Mouse (Mus musculus) ES-Bruce4 (cell line): ENCODE data around the gene Apoc1. TPM values are rescaled to one million over a fixed set of nuclear protein-coding genes. Genes with fewer than 3 reads are reported as not detected.

Experiments
- H3K27ac ChIP-seq: 2 replicates; pipeline ENCODE4 v1.5.1; 2012; ENCODE audit warnings: low read length, inconsistent platforms; ENCODE audit not compliant: insufficient read depth
- H3K27me3 ChIP-seq: 2 replicates; pipeline ENCODE4 v1.6.1; 2012; ENCODE audit warnings: mild to moderate bottlenecking, low read length, inconsistent platforms; ENCODE audit not compliant: control insufficient read depth, poor library complexity, insufficient read depth, severe bottlenecking
- H3K36me3 ChIP-seq: 2 replicates; pipeline ENCODE4 v1.6.1; 2012; ENCODE audit warnings: inconsistent platforms, mild to moderate bottlenecking, low read length, moderate library complexity; ENCODE audit not compliant: control insufficient read depth, poor library complexity, insufficient read depth, severe bottlenecking
- H3K4me1 ChIP-seq: one replicate; pipeline ENCODE4 v1.8.1; 2011; ENCODE audit warnings: low read length; ENCODE audit not compliant: control insufficient read depth, insufficient read depth
- H3K4me3 ChIP-seq: 2 replicates; pipeline ENCODE4 v1.5.1; 2011; ENCODE audit warnings: low read depth, mild to moderate bottlenecking, low read length
- H3K9ac ChIP-seq: 2 replicates; pipeline ENCODE4 v1.6.1; 2012; ENCODE audit warnings: low read depth, mild to moderate bottlenecking, inconsistent platforms; ENCODE audit not compliant: poor library complexity, severe bottlenecking
- H3K9me3 ChIP-seq: replicated peaks from 2 replicates; pipeline ENCODE4 v1.6.1; 2012; ENCODE audit warnings: mild to moderate bottlenecking, low read length, inconsistent platforms; ENCODE audit not compliant: control insufficient read depth, poor library complexity, insufficient read depth, severe bottlenecking
- CTCF ChIP-seq: IDR thresholded peaks from one replicate; pipeline ENCODE4 v1.8.1; 2011; ENCODE audit warnings: low read depth, low read length
- EP300 ChIP-seq: IDR thresholded peaks from 2 replicates; pipeline ENCODE4 v1.6.1; 2011; ENCODE audit warnings: low read depth, low read length; ENCODE audit not compliant: insufficient read depth
- POLR2A ChIP-seq: IDR thresholded peaks from one replicate; pipeline ENCODE4 v1.8.1; 2011; ENCODE audit warnings: low read length; ENCODE audit not compliant: insufficient read depth
- polyA plus RNA-seq: library from polyadenylated mRNA; stranded (reverse); fragments of >200 nt; gene quantifications from 2 replicates; pipeline ENCODE4 v1.2.4, GENCODE M21; 2011; ENCODE audit warnings: low read depth; ENCODE audit not compliant: missing spikeins, insufficient read depth, insufficient read length

The Apoc1 gene
- polyA plus RNA-seq, 1 experiment: 93.2 TPM

- Histone ChIP-seq H3K4me1 (peaks cover 6% of the 10 kb centered on the region), H3K36me3 (peaks cover 21% of the 10 kb centered on the region), H3K27ac (peak overlapping the region; percentile 33), H3K27me3 (no peaks in the 10 kb centered on the region), H3K9me3 (no peaks in the 10 kb centered on the region), H3K4me3 (peak overlapping the region; percentile 96), H3K9ac (peak overlapping the region; percentile 79)
- TF ChIP-seq EP300: no peak
- TF ChIP-seq POLR2A: no peak
- TF ChIP-seq CTCF: no peak
These were observed 3.9 kb upstream of the Apoc1 start for GRCm38 (mm10) chr7:19696336-19696873.

- Histone ChIP-seq H3K27me3 (no peaks in the 10 kb centered on the region), H3K4me1 (peaks cover 6% of the 10 kb centered on the region), H3K4me3 (peak overlapping the region; percentile 96)
These were observed 3.4 kb upstream of the Apoc1 start for GRCm38 (mm10) chr7:19695881-19696280.

GRCm38 (mm10) chr7:19695213-19695594 lies 2.7 kb upstream of the Apoc1 start:
- Histone ChIP-seq H3K27ac (peak overlapping the region; percentile 22), H3K9ac (no peak overlapping the region), H3K36me3 (peaks cover 21% of the 10 kb centered on the region), H3K27me3 (no peaks in the 10 kb centered on the region), H3K9me3 (no peaks in the 10 kb centered on the region), H3K4me1 (peaks cover 5% of the 10 kb centered on the region), H3K4me3 (no peak overlapping the region)
- TF ChIP-seq POLR2A: no peak
- no peak for TF ChIP-seq CTCF
- no peak for TF ChIP-seq EP300

More at GRCm38 (mm10) chr7:19695881-19696280, 3.4 kb upstream of the Apoc1 start:
- H3K9ac ChIP-seq: peak overlapping the region; percentile 79; the same call in 1 of the 2 replicates
- H3K36me3 ChIP-seq: peaks cover 21% of the 10 kb centered on the region
- H3K9me3 ChIP-seq: no peaks in the 10 kb centered on the region
- TF ChIP-seq EP300: no peak
- TF ChIP-seq CTCF: peak; percentile 7
- peak overlapping the region; percentile 33 for H3K27ac ChIP-seq

GRCm38 (mm10) chr7:19694336-19695212 lies 2.1 kb upstream of the Apoc1 start:
- H3K36me3 ChIP-seq: peaks cover 21% of the 10 kb centered on the region
- H3K4me1 ChIP-seq: peaks cover 4% of the 10 kb centered on the region
- H3K27ac ChIP-seq: peak overlapping the region; percentile 22; the same call in 1 of the 2 replicates
- no peak overlapping the region for H3K9ac ChIP-seq
- H3K9me3 ChIP-seq: no peaks in the 10 kb centered on the region
- TF ChIP-seq POLR2A: no peak
- TF ChIP-seq CTCF: no peak
- TF ChIP-seq EP300: no peak
- no peaks in the 10 kb centered on the region for H3K27me3 ChIP-seq
- H3K4me3 ChIP-seq: no peak overlapping the region

- Histone ChIP-seq H3K27ac (peak overlapping the region; percentile 94; the same call in 1 of the 2 replicates), H3K9me3 (no peaks in the 10 kb centered on the region), H3K4me3 (no peak overlapping the region), H3K4me1 (peaks cover 6% of the 10 kb centered on the region), H3K36me3 (peaks cover 21% of the 10 kb centered on the region), H3K9ac (0 out of 2 replicates have a peak overlapping the region, but pooled peaks have one; percentile 70), H3K27me3 (no peaks in the 10 kb centered on the region)
- TF ChIP-seq POLR2A (no peak), CTCF (no peak), EP300 (no peak)
These were observed 961 bp upstream of the Apoc1 start for GRCm38 (mm10) chr7:19693421-19693820.

- H3K27me3 ChIP-seq: no peaks in the 10 kb centered on the region
- TF ChIP-seq POLR2A (no peak), CTCF (no peak), EP300 (0 out of 2 replicates have a peak, but pooled peaks have one; percentile 31)
- H3K4me1 ChIP-seq: peaks cover 6% of the 10 kb centered on the region
- no peaks in the 10 kb centered on the region for H3K9me3 ChIP-seq
- H3K4me3 ChIP-seq: peak overlapping the region; percentile 87
- H3K36me3 ChIP-seq: peaks cover 6% of the 10 kb centered on the region
- peak overlapping the region; percentile 70 for H3K9ac ChIP-seq
- peak overlapping the region; percentile 84 for H3K27ac ChIP-seq
These were observed 1.0 kb downstream of the Apoc1 start for GRCm38 (mm10) chr7:19691434-19691833.
